Mouse (Mus musculus): Measurements from ENCODE around the gene Herc1.

Herc1 gene

DNA sequence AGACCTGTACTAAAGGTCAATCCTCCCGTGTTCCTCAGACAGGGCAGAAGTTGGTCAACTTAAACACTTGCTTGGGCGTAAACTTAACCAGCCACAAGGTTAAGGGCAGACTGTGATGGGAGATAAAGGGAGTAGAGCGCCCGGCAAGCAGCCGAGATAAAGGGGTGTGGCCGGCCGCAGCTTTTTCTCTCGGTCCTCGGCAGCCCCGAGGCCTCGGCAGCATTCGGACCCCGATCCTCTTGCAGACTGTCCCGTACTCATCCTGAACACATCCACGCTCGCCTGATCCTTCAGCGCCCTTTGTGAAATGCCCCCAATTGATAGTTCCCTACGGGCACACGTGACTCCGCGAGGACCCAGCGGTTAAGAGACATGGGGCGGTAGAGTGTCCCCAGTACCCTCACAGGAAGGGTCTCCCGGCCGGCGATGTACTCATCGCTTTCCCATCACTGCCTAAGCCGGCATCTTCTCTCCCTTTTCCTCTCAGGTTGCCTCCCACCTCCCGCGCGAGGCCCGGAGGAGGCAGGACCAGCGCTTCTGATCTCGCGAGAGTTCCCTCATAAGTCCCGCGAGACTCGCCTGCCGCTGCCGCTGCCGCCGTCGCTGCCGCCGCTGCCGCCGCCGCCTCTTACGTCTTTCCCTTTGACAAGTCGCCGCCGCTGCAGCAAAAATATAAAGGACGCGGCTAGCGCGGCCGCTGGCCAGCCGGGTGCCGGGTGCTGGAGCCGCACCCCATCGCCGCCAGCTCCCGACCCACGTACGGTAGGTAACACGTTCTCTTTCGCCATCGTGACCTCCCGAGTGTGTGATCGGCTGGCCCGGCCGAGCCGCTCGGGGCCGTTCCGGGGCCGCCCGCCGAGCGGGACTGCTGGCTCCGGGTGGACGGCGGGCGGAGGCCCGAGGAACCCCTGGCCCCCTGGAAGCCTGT is at the start of gene Herc1:
Herc1 (plus strand) TSS at position 591 of the 928 bp plus-strand sequence.
- peak; percentile 97 for DNase-seq

DNA sequence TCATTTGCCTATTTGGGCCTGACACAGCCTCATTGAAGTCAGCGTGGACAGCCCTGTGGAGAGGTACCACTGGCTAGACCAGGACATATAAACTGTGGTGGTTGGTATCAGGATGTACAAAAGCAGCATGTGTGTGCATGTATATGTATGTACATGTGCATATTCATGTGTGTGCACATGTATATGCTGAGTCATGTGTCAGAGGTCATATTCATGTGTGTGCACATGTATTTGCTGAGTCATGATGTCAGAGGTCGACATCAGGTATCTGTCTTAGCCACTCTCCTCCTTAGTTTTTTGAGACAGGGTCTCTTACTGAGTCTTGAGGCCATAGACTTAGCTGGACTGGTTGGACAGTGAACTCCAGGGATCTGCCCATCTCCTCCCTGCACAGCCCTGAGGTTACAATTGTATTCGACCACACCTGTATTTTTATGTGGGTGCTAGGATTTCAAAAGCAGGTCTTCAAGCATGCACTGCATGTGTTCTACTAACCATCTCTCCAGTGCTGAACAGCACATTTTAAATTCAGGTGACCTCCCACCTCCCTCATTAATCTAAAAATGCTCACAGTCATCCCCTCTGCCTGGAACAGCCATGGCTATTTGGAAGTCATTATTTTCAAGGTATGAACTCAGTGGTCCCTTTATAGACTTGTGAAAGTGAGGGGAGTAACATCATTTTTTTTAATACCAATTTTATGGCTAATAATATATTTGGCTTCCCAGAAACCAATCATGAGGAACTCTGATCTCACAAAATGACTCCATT is 45.7 kb upstream of the Herc1 start:
- no peak for DNase-seq

DNA sequence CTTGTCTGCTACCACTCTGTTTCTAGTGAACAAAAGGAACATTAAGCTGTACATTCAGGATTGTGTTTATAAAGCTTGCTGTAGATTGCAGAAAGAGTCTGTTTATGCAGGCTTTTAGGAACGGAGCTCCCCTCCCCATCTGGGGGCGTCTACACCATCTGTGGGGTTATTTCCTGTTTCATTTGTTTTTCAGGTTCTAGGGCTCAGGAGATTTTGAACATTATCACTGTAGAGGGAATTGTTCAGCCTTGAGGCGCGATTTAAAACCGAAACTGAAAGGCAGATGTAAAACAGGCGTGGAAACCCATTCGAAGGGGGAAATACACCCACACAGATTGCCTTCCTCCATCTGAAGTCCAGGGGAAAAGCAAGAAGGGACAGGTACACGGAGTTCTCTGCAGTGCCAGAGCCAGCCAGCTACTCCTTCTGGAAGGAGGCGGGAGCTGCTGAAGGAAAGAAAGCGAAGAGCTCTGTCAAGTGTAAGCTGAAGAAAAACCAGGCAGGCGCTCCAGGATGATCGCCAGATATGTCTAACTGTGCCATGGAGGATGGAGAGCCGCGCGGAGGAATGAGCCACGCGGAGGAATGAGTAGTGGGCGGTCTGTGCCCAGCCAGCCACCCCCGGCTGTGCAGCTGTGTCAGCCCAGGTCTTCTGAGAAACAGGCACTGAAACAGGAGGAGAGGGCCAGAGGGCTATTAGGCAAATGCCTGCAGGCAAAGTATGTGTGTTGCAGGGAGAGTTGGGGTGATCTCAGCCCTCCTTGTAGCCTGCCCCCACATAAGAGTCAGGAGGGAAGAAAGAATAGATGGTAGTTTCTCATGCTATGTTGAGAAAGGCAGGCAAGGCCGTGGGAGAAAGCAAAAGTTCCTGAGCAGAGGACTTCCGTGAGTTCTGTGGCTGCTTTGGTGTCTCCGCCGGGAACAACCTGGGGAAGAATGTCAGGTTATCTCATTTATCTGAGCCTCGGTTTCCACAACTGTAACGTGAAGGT is 44.8 kb upstream of the Herc1 start:
- peak; percentile 30 to 34 for DNase-seq

DNA sequence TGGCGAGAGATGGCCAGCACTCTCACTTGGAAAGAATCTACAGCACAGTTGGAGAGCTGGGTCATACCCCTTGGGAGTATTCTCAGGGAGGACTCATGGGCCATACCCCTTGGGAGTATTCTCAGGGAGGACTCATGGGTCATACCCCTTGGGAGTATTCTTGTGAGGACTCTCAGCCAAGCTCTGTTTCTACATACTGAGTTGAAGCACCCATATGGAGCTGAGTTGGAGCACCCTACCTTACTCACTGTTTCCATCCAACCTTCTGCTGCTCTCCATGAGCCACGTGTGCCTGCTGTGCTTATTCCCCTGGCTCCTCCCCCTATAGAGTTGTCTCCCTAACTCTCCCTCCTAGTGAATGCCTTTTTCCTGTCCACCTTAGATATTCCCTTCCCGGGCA is 43.8 kb upstream of the Herc1 start:
- DNase-seq: no peak

DNA sequence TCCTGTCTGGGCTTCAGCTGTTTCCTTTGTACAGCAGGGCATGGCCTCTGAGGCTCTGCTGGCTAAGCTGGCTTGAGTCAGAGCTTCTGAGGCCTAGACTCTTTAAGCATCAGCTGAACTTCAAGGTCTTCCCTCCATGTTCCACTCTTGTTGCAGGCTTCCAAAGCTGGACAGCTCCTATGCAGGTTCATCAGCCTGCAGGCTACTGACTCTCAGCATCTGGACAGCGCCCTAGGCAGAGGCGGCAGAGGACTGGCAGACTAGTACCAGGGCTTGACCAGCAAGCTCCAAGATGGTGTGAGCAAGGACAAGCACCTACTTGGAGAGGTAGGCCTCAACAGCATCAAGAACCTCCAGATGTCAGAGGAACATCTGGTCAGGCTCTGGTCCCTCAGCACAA is 42.9 kb upstream of the Herc1 start:
- DNase-seq: peak; percentile 26 to 69

DNA sequence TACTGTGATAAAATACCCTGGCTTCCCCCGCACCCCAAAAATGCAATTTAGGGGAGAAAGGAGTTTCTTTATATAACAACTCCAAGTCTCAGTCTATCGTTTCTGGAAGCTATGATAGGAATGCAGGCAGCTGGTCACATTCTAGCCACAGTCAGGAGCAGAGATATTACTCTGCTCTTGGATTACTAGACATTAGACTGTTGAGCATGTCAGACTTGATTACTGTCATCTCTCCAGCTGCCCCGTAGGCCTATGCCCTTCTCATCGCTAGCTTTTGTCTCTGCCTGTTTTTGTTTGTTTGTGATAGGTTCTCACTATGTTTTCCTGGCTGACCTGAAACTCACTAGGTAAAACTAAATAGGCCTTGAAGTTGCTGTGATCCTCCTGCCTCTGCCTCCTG is 41.5 kb upstream of the Herc1 start:
- no peak for DNase-seq

DNA sequence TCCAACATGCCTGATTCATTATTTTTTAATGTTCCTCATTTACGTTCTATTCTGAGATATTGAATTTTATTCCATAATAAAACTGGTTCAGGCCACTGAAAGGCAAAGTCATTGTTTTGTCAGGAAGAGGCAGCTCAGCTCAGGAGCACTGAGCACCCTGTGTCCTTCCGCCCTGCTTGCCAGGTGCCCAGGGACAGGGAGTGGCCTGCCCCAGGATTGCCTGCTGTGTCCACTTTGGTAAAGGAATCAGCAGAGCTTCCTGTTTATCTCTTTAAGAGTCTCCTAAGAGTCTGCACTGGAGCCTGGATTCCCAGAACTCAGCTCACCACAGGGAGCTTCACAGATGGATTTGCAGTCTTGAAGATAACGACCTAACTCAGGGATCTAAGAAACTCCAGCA is 38.8 kb upstream of the Herc1 start:
- DNase-seq: peak; percentile 38 to 45

DNA sequence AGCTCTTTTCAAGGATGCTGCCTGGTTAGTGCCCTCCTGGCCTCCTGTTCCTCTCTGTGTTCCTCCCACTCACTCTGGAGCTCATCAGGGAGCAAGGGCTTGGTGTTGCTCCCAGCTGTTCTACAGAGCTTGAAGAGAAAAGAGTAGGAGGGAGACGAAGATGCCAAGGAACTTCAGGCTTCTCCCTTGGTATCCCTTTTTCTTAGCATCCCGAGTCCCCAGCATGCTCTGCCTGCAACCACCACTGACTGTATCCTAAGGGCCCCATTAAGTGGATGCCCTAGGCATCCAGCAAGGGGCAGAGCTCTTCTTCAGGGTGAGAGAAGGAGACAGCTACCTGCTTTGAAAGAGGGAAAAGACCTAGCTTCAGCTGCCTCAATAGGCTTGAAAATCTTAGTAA is 33.6 kb upstream of the Herc1 start:
- no peak for DNase-seq

DNA sequence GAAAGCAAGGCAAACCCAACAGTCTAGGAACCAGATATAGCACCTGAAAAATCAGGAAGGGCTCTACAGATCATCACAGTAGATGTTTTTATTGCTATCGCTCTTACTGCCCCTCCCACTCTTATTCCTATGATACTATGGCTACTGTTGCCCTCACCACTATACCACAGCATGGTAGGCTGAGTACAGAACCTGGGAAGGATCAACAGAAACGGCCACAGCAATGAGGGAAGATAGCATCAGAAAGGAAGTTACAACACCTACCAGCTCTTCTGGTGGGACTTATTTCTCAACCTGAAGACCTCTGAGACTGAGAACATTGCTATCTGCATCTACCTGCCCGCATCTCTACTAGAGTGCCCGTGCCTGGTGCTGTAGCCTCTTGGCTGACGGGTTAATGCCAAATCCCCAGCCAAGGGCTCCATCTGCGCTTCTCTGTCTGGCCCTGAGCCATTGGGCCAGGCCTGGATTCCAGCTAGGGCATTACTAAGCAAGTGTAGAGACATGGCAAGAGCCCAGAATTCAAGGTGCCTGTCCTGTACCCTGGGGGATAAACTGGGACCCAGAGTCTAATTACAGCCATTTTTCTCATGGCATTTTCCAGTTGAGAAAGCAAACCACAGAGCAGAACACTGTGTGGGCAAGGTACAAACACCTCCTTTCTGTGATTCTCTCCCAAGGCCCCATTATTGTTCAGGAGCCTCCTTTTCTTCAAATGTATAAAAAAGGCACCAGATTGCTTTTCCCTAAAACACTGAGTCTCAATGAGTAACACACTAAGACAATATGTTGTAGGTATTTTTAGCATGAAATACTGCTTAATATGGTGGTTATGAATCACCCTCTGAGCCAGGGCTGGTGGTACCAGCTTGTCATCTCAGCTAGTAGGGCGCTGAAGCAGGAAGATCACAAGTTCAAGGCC is 28.0 kb upstream of the Herc1 start:
- peak; percentile 87 to 92 for DNase-seq

DNA sequence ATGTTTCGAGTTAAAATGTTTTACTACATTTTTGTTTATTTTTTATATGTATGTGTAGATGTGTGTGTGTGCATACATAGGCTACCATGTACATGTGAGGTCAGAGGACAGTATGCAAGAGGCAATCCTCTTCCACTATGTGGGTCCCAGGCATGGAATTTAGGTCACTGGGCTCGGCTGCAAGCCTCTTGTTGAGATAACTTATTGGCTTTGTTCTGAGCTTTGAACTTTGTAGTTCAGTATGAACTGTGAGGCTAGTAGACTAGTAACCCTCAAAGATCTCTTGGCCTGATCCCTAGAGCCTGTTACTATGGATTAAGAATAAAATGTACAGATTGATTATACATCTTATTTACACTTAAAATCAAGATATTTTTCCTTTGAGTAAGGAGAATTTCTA is 23.4 kb upstream of the Herc1 start:
- no peak for DNase-seq

DNA sequence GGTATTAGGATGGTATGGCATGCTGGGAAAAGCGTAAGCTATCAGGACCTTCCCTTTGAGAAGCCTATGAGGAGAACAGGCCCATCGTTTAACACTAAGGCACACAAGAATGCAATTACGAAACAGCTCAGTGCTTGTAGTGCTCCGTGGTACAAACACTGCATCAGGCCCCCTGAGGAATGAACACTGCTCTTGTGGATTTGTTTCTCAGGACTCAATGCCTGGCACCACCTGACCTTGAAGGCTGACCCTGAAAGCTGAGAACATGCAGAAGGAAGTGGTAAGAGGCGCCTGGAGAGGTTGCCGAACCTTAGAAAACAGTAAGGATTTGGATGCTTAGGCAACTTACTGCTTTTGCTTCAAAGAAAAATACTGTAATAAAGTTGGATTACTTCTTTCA is 20.8 kb upstream of the Herc1 start:
- DNase-seq: no peak

DNA sequence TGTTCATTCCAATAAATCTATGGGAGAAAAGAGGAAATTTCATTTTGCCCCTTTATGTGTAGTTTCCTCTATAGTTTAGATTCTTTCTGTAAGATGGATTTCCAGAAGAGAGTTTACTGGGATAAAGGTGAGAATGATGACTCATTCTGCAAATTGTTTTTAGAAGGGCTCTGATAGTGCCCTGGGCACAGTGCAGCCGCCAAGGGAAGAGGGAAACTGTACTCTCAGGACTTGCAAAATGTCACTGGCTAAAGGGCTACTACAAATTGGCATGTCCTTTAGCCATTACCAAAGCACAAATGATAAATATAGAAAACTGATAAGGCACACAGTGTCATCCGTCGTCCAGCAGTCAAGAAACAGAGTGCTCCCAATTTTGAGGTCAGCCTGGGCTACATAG is 19.8 kb upstream of the Herc1 start:
- no peak for DNase-seq

DNA sequence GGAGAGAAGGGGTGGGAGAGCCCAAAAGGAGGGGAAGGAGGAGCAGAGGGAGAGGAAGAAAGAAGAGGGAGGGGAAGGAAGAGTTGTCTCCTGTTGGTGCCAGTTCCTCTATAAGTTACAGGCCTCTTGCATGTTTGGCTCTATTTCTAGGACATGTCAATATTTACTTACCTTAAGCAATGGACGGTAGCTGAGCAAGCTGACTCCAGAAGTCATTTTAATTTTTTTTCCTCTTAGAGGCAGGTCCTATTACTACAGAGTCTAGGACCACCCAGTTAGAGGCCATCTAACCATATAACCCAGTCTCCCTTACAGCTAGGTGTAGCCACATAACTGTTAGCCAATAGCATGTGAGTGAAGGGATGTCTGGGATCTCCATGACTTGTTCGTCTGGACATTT is 18.7 kb upstream of the Herc1 start:
- no peak for DNase-seq

DNA sequence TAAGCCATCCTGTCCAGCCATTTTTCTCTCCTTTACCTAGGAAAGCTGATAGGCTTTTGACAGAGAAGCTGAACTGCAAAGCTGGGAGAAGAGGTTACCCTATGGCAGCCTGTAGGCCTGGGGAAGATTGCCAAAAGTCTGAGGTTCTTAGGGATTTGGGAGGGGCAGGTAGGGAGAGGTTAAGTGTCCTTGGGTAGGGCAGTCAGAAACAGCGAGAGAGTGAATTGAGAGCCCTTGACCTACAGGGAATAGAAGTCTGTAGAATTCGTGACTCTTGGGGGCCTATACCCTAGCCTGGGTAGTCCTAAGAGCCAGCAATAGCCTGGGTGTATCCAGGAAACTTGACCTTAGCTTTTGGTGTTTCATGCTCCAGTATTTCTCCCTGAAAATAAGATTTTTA is 17.9 kb upstream of the Herc1 start:
- no peak for DNase-seq

DNA sequence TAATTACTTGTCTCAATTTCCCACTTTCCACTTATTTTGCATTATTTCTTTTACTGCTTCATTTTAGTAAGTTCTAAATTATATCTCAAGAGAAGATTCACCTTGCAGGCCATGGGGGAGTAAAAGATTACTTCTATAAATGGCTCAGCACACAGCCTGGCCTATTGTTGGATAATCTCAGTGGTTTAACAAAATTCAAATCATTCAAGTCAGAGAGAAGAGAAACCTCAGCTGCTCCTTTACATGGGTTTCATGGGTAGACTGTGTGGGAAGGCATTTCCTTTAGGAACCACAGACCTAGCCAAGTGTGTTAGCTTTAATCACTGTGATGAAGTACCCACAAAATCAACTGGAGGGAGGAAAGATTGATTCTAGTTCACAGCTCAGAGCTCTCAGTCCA is 13.0 kb upstream of the Herc1 start:
- no peak for DNase-seq

DNA sequence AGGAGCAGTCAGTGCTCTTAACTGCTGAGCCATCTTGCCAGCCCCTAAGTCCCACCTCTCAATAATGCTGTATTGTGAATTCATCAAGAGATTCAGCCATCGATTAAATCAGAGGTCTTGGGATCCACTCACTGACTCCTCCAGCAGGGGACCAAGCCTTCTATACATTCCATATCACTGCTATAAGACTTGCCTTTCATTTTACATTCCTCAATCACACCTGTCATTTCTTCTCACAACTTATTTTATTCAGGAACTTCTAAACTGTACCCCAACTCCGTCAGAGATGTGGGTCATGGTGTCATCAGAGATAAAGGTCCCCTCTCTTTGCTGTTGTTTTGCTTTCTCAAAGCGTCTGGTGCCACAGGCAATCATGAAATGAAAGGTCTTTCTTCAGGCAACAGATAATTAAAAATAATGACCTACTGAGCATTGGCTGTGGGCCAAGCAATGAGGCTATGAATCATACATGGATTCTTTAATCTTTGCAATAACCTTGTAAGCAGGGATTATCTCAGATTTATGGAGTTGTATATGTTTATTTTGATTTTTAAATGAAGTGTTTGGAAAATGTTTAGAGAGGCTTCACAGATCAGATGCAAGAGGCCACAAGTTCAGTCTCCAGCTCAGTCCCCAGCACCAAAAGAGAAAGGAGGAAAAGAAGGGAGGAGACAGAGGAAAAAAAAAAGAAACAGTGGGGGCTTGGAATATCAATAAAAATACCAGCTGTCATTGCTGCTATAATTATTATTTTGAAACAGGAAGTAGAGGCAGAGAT is 12.1 kb upstream of the Herc1 start:
- peak in 1 of 2 experiments; percentile 14 for DNase-seq

DNA sequence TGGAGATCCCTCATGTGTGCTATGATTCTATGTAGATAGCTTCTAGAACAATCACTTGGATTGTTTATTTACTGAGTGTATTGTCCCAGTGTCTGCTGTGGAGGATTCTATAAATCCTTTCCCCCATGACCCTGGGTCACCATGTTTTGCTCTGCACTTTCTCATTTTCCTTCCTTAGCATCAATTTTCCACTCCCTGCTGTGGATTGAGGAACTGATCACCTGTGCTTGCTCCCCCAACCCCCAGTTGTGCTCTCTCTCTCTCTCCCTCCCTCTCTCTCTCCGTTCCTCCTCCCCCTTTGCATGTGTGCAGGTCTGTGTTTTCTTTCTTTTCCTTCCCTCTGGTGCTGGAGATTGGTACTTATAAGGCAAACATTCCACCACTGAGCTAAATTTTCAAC is 10.5 kb upstream of the Herc1 start:
- no peak for DNase-seq

DNA sequence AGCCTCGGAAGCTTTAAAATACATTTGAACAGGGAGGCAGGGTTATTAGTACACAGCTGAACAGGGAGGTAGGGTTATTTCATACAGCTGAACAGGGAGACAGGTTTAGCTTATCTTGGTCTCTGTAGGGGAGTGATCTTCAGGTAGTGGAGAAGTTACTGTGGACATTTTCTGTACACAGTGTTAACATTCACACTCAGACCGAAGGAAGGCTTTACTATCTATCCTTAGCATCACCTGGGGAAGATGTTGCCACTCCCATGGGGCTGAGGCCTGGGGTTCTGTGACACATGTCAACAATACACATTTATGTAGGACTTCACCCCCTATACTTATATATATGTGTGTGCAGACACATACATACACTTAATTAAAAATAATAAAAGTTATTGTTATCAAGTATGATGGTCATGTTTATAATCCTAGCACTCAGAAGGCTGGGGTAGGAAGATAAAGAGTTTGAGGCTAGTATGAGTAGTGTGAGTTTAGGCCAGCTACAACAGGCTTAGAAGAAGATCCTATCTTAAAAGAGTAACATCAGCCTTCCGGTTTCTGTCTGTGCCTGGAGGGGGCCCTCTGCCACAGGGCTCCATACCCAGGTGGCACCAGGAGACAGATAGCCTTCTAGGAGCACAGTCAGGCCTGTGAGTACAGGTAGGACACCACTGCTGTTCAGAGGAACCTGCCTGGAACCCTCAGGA is 9.7 kb upstream of the Herc1 start:
- DNase-seq: no peak

DNA sequence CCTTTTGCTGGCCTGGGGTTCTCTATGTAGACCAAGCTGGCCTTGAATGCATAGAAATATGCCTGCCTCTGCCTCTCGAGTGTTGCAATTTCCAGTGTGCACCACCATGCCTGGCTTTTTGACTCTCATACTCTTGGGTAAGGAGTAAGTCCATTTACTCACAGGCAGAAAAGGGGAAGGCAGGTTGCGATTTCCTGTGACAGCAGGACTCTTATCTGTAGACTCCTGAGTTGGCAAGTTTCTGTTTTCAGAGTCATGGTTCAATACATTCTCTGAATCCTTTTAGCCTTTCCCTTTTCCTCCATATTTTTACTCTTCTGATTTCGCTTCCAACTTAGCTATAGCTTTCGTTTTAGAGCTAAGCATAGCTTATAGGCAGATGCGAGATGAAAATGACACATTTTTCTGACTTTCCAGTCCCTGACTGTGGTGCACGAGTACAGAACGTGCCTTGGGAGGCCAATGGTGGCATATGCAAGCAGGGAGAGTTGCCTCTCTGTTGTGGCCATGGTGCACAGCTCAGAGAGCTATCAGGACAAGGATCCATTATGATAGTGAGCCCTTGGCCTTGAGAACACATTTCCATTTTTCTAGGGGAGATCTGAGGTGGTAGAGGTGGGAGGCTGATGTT is 2.7 kb upstream of the Herc1 start:
- no peak for DNase-seq
